Mouse (Mus musculus): ENCODE results near the gene Crybg3. TPM values are rescaled to one million over a fixed set of nuclear protein-coding genes. Genes with fewer than 3 reads are reported as not detected.
"Not testable (repeated sequence)": the region's sequence is repeated elsewhere in the genome, so short reads cannot be mapped to it uniquely, and the experiment has no call there.

Crybg3 gene
- polyA plus RNA-seq, 1 experiment, result not detected

DNA sequence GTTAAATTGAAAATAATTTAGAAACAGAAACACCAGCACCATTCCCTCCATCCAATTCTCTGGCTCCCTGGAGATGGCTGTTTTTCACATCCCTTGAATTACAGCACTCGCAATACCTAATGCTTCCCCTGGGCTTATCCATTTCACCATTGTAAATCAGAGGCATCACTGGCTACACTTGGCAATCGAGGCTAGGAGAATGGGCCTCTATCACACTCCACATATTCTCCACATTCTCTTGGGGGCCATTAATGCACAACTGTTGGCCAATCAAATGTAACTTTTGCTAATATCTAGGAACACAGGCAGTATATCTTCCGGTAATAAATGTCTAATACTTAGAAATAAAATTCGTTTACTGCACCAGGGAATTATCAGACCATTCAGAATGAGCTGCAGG lies 137.2 kb downstream of the Crybg3 start:
- Histone ChIP-seq H3K27me3 (ENCODE audit: control insufficient read depth) (no peaks in the 10 kb centered on the region), H3K9me3 (ENCODE audit: control insufficient read depth, low read length) (no peaks in the 10 kb centered on the region), H3K4me3 (replicated peaks) (no peak overlapping the region), H3K36me3 (ENCODE audit: control insufficient read depth) (no peaks in the 10 kb centered on the region), H3K4me1 (ENCODE audit: control insufficient read depth) (no peaks in the 10 kb centered on the region)
- TF ChIP-seq GATA1 (IDR thresholded peaks at IDR 0.05; ENCODE audit: low read length), result no peak
- TF ChIP-seq TAL1 (IDR thresholded peaks at IDR 0.05; ENCODE audit: low read length), result no peak

DNA sequence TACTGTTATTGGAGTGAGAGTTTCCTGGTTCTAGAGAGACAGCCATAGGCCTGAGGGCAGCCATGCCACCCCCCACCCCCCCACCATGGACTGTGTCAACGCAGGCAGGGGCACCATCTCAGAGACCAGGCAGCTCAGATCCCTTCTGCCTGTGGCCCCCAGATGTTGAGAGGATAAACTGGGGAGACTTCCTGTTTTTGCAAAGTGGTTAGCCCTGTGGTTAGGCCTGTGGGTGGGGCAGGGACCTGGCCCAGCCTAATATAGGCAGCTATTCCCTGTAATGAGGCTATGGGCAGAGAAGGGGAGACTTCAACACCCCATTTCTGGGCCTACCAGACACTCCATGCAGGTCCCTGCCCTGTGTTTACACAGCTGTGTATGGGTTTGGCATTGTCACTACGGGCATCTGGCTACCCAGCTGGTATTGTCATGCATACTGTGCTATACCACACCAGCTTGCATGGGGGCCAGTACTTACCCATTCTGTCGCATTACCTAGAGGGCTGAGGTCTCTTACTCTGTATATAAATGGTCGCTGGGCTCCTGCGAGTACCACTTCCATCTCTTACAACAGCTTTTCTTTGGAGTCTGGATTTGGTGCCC lies 141.4 kb downstream of the Crybg3 start:
- H3K9me3 ChIP-seq (ENCODE audit: control insufficient read depth, low read length); H3K4me1 ChIP-seq (ENCODE audit: control insufficient read depth); H3K4me3 ChIP-seq (replicated peaks); H3K27me3 ChIP-seq (ENCODE audit: control insufficient read depth); H3K36me3 ChIP-seq (ENCODE audit: control insufficient read depth): not testable (repeated sequence)

DNA sequence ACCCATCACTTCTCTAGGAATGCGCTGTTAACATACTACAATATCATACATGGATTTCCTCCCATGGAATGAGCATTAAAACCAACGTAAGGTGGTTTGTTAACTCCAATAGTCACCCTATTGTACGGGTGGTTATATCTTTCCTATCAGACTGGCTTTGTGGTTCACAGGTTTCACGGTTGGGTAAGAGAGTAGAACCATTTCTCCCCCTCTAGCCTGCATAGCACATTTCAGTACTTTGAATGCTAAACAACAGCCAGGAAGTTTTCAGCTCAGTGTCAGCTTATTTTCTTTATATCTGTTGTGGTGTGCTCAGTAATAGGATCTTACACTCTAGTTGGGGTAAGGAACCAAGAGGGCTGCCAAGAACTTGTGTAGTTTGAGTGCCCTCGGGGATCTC lies 149.0 kb downstream of the Crybg3 start:
- H3K4me1 ChIP-seq (ENCODE audit: control insufficient read depth), result no peaks in the 10 kb centered on the region
- H3K27me3 ChIP-seq (ENCODE audit: control insufficient read depth), result no peaks in the 10 kb centered on the region
- no peaks in the 10 kb centered on the region for H3K36me3 ChIP-seq (ENCODE audit: control insufficient read depth)
- peaks cover 3% of the 10 kb centered on the region; the same call in 1 of the 2 replicates for H3K9me3 ChIP-seq (ENCODE audit: control insufficient read depth, low read length)
- TF ChIP-seq TAL1 (IDR thresholded peaks at IDR 0.05; ENCODE audit: low read length), result no peak
- TF ChIP-seq GATA1 (IDR thresholded peaks at IDR 0.05; ENCODE audit: low read length), result no peak
- no peak overlapping the region for H3K4me3 ChIP-seq (replicated peaks)

DNA sequence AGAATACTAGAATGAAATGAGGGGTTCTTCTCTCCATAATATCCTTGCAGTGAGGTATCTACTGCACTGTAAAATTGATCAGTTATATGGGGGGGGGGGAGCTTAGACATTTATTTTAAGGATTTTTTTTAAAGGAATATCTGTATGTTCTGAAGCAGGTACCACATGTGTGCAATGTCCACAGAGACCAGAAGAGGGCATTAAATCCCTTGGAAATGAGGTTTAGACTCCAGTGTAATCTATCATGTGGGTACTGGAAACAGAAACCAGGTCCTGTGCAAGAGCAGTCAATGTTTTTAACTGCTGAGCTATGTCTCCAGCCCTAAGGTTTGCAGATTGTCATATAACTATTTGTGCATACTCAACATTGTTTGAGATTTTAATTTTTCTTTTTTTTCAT lies 151.7 kb downstream of the Crybg3 start:
- no peak for TF ChIP-seq TAL1 (IDR thresholded peaks at IDR 0.05; ENCODE audit: low read length)
- TF ChIP-seq GATA1 (IDR thresholded peaks at IDR 0.05; ENCODE audit: low read length), result no peak
- Histone ChIP-seq H3K4me1 (ENCODE audit: control insufficient read depth) (no peaks in the 10 kb centered on the region), H3K9me3 (ENCODE audit: control insufficient read depth, low read length) (peaks cover 3% of the 10 kb centered on the region; the same call in 1 of the 2 replicates), H3K27me3 (ENCODE audit: control insufficient read depth) (no peaks in the 10 kb centered on the region), H3K36me3 (ENCODE audit: control insufficient read depth) (no peaks in the 10 kb centered on the region), H3K4me3 (replicated peaks) (no peak overlapping the region)

DNA sequence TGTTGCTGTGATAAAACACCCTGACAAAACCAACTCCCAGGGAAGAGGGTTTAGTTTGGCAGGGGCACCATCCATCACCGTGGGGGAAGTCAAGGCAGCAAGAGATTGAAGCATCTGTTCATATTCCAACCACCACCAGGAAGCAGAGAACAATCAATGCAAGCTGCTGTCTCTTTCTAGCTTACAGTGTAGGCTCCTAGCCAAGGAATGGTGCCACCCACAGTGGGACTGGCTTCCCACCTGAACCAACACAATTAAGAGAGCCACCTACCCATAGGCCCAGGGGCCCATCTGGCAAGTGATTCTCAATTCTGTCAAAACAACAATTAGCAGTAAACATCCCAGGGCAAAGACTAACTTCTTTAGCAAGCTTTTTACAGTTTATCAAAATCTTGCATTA lies 152.6 kb downstream of the Crybg3 start:
- TF ChIP-seq TAL1 (IDR thresholded peaks at IDR 0.05; ENCODE audit: low read length) (no peak), GATA1 (IDR thresholded peaks at IDR 0.05; ENCODE audit: low read length) (no peak)
- no peak overlapping the region for H3K4me3 ChIP-seq (replicated peaks)
- no peaks in the 10 kb centered on the region for H3K27me3 ChIP-seq (ENCODE audit: control insufficient read depth)
- H3K4me1 ChIP-seq (ENCODE audit: control insufficient read depth), result no peaks in the 10 kb centered on the region
- H3K9me3 ChIP-seq (ENCODE audit: control insufficient read depth, low read length), result peaks cover 3% of the 10 kb centered on the region; the same call in 1 of the 2 replicates
- H3K36me3 ChIP-seq (ENCODE audit: control insufficient read depth), result no peaks in the 10 kb centered on the region

DNA sequence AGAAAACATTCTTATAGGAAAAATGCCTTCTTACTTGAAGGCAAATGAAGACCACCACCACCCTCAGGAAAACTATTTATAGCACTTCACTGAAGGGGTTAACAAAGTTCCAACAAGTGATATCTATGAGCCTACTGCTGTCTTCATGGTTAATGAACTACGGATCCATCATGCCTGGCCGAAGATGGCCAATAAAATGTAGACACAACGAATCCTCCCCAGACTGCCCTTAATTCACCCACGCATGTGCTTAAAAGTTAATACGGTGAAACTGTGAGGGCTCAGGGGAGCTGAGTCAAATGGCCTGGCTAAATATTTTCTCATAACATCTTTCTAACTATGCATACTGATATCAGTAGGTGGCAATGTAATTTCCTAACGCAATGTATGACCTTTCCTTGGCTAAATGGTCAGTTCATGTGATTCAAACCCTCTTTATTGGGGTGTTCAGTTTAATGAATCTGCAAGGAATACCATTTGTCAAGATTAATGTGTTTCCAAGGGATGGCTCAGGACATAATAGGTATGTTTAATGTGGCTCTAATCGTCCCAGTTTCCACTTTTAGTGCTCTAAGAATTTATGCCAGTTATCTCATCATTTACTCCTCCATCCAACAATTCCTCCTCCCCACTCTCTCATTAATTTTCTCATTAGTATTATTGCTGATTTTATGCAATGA lies 155.8 kb downstream of the Crybg3 start:
- H3K4me3 ChIP-seq (replicated peaks), result no peak overlapping the region
- no peak for TF ChIP-seq GATA1 (IDR thresholded peaks at IDR 0.05; ENCODE audit: low read length)
- TF ChIP-seq TAL1 (IDR thresholded peaks at IDR 0.05; ENCODE audit: low read length), result no peak

More for the DNA sequence above, 155.8 kb downstream of the Crybg3 start:
- no peaks in the 10 kb centered on the region for H3K36me3 ChIP-seq (ENCODE audit: control insufficient read depth)
- H3K9me3 ChIP-seq (ENCODE audit: control insufficient read depth, low read length), result peaks cover 3% of the 10 kb centered on the region; the same call in 1 of the 2 replicates
- no peaks in the 10 kb centered on the region for H3K4me1 ChIP-seq (ENCODE audit: control insufficient read depth)
- no peaks in the 10 kb centered on the region for H3K27me3 ChIP-seq (ENCODE audit: control insufficient read depth)

Other genes with a start within 250 kb of the Crybg3 start
- gene Olfr209, start 237.0 kb downstream of the Crybg3 start, polyA plus RNA-seq (2012), result not detected in 2 replicates
- gene Gabrr3, start 193.6 kb downstream of the Crybg3 start, polyA plus RNA-seq (2012), result 0.01 TPM in 1 of 2 replicates, not detected in the other
- 0.15 and 0.16 TPM in 2 replicates for gene Riox2, start 129.2 kb downstream of the Crybg3 start, polyA plus RNA-seq (2012)
- 0.15 TPM in 1 of 2 replicates, not detected in the other for gene Arl6, start 38.4 kb upstream of the Crybg3 start, polyA plus RNA-seq (2012)

Data from erythroblast, embryonic 14.5 days (primary cell).